Mouse (Mus musculus): Measurements from ENCODE around the gene Cryz.

The Cryz gene

DNA sequence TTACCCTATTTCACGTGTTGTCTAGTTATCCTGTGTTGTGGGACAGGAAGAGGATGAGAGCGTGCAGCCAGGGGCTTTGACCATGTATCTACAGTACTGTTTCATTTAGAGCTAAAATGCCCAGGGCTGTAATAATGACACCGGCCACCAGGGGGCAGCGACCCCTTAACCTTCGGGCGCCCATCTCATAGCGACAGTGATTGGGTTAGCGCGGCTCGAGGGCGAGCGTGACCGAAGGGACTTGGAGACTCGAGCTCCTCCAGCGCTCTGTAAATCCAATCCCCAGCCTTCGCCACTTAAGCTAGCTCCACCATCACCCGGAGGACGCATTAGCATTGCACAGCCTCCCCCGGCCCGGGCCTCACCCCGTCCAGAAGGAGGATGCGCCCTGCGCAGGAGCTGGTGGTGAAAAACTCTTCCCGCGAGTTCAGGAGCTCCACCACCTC is at the start of gene Cryz:
Gene Cryz, plus strand, starts transcription at position 224 of the 446 bp plus-strand sequence.
- CTCF ChIA-PET: interaction anchor here (0.5 to 1.8 kb wide), 37 partner anchors 9 to 521 kb away, joined by 3 to 14 read pairs (median 4); partner anchors contain the start of genes Erich3 (in 1 of the 4) and Lhx8 (in 1 of the 4)
- POLR2A ChIA-PET: interaction anchor here (0.5 to 3.0 kb wide), 86 partner anchors 8 to 1682 kb away, joined by 3 to 19 read pairs (median 4); partner anchors contain the start of genes Fpgt (in 3 of the 4), Lrriq3 (in 3 of the 4), Acadm (in 2 of the 4) and Erich3 (in 1 of the 4)

DNA sequence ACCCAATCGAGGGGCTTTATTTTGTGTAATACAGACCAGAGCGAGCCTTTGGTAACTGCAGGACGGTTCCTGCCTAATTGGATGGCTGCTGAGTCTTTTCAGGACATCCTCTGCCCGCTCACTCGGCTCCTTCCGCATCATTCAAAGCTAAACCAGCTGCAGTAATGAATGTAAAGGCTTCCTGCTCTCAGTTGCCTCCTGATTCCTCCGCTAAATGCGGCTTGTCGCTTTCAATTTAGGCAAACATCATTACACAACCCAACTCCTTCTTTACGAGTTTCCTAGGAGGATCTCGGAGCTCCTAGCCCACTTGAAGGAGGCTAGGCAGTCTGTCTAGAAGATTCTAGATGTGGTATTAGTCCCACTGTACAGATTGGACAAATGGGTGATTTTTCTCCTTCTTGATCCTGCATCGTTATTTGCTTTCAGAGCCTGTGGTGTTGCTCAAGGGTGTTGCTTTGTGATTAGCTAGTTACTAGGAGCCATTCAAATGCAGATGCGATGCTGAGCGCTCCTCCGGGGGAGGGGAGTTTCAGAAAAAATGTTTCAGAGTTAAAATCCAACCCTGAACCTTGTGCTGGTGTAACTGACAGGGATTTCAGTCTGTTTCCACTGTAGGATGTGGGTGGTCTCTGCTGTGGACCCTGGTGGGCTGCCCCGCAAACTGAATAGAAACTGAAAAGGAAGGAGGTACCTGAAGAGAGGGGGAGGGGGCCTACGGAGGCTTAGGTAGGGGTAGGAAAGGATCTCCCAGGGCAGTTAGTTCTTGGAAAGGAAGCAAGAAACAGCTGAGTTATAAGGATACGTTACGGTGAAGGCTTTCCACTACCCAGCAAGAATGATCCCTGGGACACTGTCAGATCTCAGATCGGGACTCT is 48.7 kb upstream of the Cryz start:
- ChIA-PET POLR2A (interaction anchor here in 2 of 4 experiments (0.7 to 1.5 kb wide), 4 partner anchors 49 to 635 kb away, joined by 3 read pairs; partner anchors contain the start of genes Cryz (in 1 of the 2), Rabggtb (in 1 of the 2) and Tyw3 (in 1 of the 2)), CTCF (interaction anchor here in 2 of 4 experiments (0.6 to 1.5 kb wide), 5 partner anchors 24 to 230 kb away, joined by 3 to 5 read pairs (median 3); no protein-coding TSS in a partner anchor)

- CTCF ChIA-PET: interaction anchor here in 2 of 4 experiments (0.7 to 1.4 kb wide), 2 partner anchors 23 to 148 kb away, joined by 3 to 5 read pairs; no protein-coding TSS in a partner anchor
- POLR2A ChIA-PET: interaction anchor here in 1 of 4 experiments (0.6 to 1.5 kb wide), 2 partner anchors 235 to 623 kb away, joined by 3 read pairs; no protein-coding TSS in a partner anchor
These were observed 47.6 kb upstream of the Cryz start for GRCm38 (mm10) chr3:154548868-154549301.

- CTCF ChIA-PET: no interaction called here
- POLR2A ChIA-PET: interaction anchor here in 1 of 4 experiments (0.6 kb wide), 1 partner anchor 50 kb away, joined by 3 read pairs; no protein-coding TSS in a partner anchor
These were observed 46.0 kb upstream of the Cryz start for GRCm38 (mm10) chr3:154550326-154551034.

- CTCF ChIA-PET: interaction anchor here in 1 of 4 experiments (0.8 kb wide), 1 partner anchor 46 kb away, joined by 4 read pairs; no protein-coding TSS in a partner anchor
- POLR2A ChIA-PET: no interaction called here
These were observed 45.5 kb upstream of the Cryz start for GRCm38 (mm10) chr3:154551035-154551411.

DNA sequence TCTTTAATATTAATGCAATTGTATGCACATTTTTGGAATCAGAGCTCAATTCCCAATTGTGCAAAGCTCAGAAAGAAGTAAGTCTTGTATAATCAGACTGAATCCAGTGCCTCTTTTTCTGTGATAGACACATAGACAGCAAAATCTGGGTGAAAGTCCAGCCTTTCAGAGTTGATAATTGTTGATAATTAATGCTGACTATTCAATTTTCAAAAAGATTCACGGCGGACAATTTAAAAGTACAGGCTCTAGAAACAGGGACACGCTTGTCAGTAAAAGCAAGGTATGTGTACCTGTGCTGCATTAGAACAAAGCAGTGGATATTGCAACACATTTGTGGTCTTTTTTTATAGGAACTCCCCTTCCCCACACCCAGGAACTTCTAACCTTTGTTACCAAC is 34.3 kb upstream of the Cryz start:
- ChIA-PET CTCF (no interaction called here), POLR2A (interaction anchor here in 1 of 4 experiments (0.6 kb wide), 1 partner anchor 22 kb away, joined by 5 read pairs; no protein-coding TSS in a partner anchor)

DNA sequence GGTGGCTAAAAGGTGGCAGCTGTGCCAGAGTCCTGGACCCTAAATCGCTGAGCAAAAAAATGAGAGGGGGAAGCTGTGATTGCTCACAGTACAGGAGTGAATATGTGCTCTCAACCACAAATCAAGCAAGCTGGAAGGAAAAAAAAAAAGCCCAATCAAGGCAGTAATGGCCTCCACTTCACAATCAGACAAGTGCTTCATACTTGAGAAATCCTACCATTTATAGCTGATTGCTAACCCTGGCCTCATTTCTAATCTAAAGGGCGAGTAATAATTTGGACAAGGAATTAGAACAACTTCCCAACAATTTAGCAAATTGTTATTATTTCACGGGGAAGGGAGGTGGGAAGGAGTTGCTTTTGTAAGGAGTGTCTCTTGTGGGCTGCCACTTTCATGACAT is 31.1 kb upstream of the Cryz start:
- POLR2A ChIA-PET: no interaction called here
- CTCF ChIA-PET: no interaction called here

DNA sequence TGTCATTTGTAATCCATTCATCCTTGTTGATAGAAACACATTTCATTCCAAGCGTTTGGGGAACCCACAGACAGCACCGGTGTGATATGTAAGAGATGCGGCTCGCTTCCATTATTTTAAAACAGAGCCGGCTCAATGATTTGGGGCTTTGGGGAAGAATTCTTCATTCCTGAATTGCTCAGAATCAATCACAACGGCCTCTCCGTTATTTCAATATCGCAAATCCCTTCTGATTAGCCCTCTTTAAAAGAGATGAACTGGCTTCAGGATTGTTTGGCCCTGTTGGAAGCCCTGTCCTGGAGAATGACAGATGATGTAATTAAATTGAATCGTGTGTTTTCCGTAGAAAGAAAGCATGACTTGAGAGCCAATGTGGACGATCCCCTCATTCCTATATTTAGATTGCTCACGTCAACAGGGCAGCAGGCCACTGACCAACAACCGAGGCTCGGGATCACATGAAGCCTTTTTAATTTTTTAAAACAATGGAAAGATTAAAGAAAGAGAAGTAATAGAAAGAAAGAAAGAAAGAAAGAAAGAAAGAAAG is 26.4 kb upstream of the Cryz start:
- ChIA-PET CTCF (interaction anchor here in 3 of 4 experiments (0.6 to 3.1 kb wide), 7 partner anchors 26 to 301 kb away, joined by 3 to 27 read pairs (median 5); partner anchors contain the start of genes Cryz (in 1 of the 3) and Tyw3 (in 1 of the 3)), POLR2A (interaction anchor here in 1 of 4 experiments (2.5 kb wide), 1 partner anchor 27 kb away, joined by 14 read pairs; the partner anchor contains the start of genes Cryz and Tyw3)

DNA sequence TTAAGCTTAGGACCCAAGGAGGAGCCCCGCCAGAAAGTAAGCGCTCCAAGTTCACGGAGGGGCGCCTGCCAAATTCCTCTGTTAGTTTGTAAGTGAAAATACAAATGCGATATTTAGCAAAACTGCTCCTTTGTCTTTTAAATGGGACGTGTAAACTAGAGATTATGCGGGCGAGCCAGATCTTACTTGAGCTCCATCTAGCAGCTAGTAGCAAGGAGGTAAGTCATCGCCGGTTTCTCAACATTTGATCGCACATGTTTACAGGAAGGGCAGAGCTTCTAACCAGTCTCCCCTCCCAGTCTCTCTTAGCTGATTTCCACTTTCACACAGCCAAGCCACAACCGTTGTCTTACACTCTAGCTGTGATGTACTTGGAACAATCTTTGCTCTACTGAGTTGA is 25.7 kb upstream of the Cryz start:
- CTCF ChIA-PET: interaction anchor here in 3 of 4 experiments (0.6 to 3.1 kb wide), 7 partner anchors 26 to 301 kb away, joined by 3 to 27 read pairs (median 5); partner anchors contain the start of genes Cryz (in 1 of the 3) and Tyw3 (in 1 of the 3)
- POLR2A ChIA-PET: interaction anchor here in 1 of 4 experiments (1.3 to 2.5 kb wide), 2 partner anchors 26 to 45 kb away, joined by 4 to 14 read pairs; partner anchors contain the start of genes Cryz and Tyw3

- POLR2A ChIA-PET: interaction anchor here in 3 of 4 experiments (0.5 to 2.5 kb wide), 4 partner anchors 24 to 240 kb away, joined by 3 to 14 read pairs (median 4); partner anchors contain the start of genes Cryz (in 1 of the 3) and Tyw3 (in 1 of the 3)
- CTCF ChIA-PET: interaction anchor here (0.5 to 3.1 kb wide), 37 partner anchors 17 to 580 kb away, joined by 3 to 27 read pairs (median 4); partner anchors contain the start of genes Cryz (in 3 of the 4), Tyw3 (in 3 of the 4) and Lhx8 (in 1 of the 4)
These were observed 24.1 kb upstream of the Cryz start for GRCm38 (mm10) chr3:154572341-154572972.

DNA sequence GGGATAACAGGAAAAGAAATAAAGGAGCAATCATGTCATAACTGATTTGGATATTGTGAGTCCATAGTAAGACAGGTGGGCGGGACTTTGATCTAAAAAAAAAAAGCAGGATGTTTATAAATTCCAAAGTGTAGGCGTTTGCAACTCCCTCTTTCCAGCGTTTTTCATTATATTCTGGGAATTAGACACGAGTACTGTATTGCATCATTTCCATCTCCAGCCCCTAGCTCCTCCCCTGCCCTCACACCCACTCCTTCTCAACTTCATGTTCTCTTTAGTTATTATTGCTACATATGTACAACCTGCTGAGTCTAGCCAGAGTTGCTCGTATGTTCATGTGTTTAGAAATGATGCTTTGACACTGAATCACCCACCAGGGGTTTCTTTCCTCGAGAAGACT is 22.8 kb upstream of the Cryz start:
- ChIA-PET POLR2A (interaction anchor here in 1 of 4 experiments (0.6 to 1.2 kb wide), 2 partner anchors 11 to 282 kb away, joined by 3 read pairs; no protein-coding TSS in a partner anchor), CTCF (interaction anchor here in 3 of 4 experiments (1.1 to 3.0 kb wide), 5 partner anchors 23 to 304 kb away, joined by 3 to 14 read pairs (median 4); partner anchors contain the start of gene Lhx8 (in 1 of the 3))

- POLR2A ChIA-PET: interaction anchor here in 2 of 4 experiments (1.0 to 2.4 kb wide), 3 partner anchors 19 to 604 kb away, joined by 3 to 8 read pairs (median 4); partner anchors contain the start of genes Cryz (in 2 of the 2), Tyw3 (in 2 of the 2) and Slc44a5 (in 1 of the 2)
- CTCF ChIA-PET: interaction anchor here in 1 of 4 experiments (0.8 kb wide), 1 partner anchor 309 kb away, joined by 3 read pairs; no protein-coding TSS in a partner anchor
These were observed 18.6 kb upstream of the Cryz start for GRCm38 (mm10) chr3:154577895-154578294.

- ChIA-PET CTCF (no interaction called here), POLR2A (interaction anchor here in 2 of 4 experiments (1.0 to 1.1 kb wide), 3 partner anchors 10 to 13 kb away, joined by 3 read pairs; partner anchors contain the start of genes Tyw3 (in 2 of the 2) and Cryz (in 1 of the 2))
These were observed 12.2 kb upstream of the Cryz start for GRCm38 (mm10) chr3:154584351-154584750.

GRCm38 (mm10) chr3:154590971-154591370 is 5.5 kb upstream of the Cryz start:
- POLR2A ChIA-PET: interaction anchor here in 1 of 4 experiments (0.5 kb wide), 1 partner anchor 9 kb away, joined by 6 read pairs; no protein-coding TSS in a partner anchor
- CTCF ChIA-PET: no interaction called here

- CTCF ChIA-PET: no interaction called here
- POLR2A ChIA-PET: interaction anchor here in 1 of 4 experiments (0.5 kb wide), 1 partner anchor 9 kb away, joined by 6 read pairs; no protein-coding TSS in a partner anchor
These were observed 4.9 kb upstream of the Cryz start for GRCm38 (mm10) chr3:154591621-154592020.

DNA sequence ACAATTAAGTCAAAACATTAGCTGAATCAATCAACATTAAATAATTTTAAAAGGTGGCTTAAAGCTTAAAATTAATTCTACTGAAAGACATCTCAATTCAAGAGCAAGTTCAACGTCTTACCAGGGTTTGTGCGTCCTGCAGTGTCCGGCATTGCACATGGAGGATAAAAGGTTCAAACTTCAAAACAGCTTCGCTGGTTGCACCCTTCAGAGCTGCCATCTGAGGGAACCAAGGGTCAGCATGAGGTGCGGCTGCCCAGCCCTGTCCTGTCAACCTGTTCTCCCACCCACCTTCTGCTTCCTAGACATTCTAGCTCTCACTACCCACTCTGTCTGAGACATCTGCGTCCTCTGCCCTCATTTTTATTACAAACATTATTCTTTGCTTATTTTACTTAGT is 2.9 kb upstream of the Cryz start:
- ChIA-PET CTCF (no interaction called here), POLR2A (interaction anchor here in 3 of 4 experiments (0.5 to 1.7 kb wide), 4 partner anchors 8 to 325 kb away, joined by 3 to 14 read pairs (median 5); no protein-coding TSS in a partner anchor)

DNA sequence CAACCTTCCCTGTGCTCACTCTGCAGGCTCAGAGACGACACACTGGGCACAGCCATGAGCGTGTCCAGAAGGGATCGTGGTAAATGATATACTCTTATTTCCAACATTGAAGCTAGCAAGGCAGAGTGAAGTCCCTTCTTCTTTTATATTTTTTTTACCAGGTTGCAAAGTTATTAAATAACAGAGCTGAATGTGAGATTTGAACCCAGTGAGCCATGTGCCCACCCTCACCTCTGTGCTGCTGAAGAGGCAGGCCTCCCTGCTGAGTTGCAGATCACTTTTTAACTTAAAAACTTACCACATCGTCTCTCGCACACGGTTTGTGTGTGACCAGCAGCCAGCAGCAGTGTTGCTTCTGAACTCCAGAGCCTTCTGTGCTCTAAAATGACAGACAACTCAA is 2.4 kb upstream of the Cryz start:
- CTCF ChIA-PET: interaction anchor here in 1 of 4 experiments (0.6 kb wide), 1 partner anchor 17 kb away, joined by 3 read pairs; no protein-coding TSS in a partner anchor
- POLR2A ChIA-PET: interaction anchor here in 2 of 4 experiments (0.6 to 1.7 kb wide), 3 partner anchors 9 to 15 kb away, joined by 3 to 14 read pairs (median 7); no protein-coding TSS in a partner anchor

Measured in embryonic stem cell, embryonic (primary cell).